8 mouse cellular contexts compared by ENCODE assay signal in the genomic region with DNA sequence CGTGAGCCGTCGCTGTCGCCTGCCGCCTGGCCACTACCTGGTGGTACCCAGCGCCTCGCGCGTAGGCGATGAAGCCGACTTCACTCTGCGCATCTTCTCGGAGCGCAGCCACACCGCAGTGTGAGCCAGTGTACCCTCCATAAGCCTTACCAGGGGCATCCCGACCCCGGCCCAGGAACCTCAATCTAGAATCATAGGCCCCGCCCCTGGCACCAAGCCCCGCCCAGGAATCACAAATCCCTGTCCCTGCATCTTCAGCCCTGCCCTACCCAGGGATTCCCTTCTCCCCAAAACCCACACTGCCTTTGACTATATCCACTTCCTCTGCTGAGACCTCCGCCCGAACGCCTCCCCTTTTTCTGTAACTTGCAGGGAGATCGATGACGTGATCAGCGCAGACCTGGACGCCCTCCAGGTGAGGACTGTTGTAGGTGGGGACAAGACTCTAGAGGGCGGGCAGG. TPM values are rescaled to one million over a fixed set of nuclear protein-coding genes. Genes with fewer than 3 reads are reported as not detected.
DNase-seq lines count a peak whose midpoint lies in the region; ATAC-seq and TF ChIP-seq lines count a peak whose summit lies in the region.

No protein-coding gene starts in this region.

- no peak overlapping the region for H3K27ac ChIP-seq in heart, embryonic 11.5 days (ENCODE audit: low read depth, low read length)
- no peak overlapping the region for H3K27ac ChIP-seq in forebrain, postnatal 0 days (ENCODE audit: low read depth, low read length)
- no peak overlapping the region for H3K27ac ChIP-seq in liver, postnatal 0 days (ENCODE audit: low read depth)

- 4% methylated on average over 27 of the region's 27 CpGs for WGBS in heart, embryonic 11.5 days (ENCODE audit: insufficient replicate concordance)
- WGBS in forebrain, postnatal 0 days: 3% methylated on average over 24 of the region's 27 CpGs
- WGBS in liver, postnatal 0 days (ENCODE audit: insufficient replicate concordance): 8% methylated on average over 24 of the region's 27 CpGs

- peaks cover 18% of the 10 kb centered on the region for H3K27me3 ChIP-seq in heart, embryonic 11.5 days (ENCODE audit: control insufficient read depth, insufficient read depth, low read length)
- peaks cover 17% of the 10 kb centered on the region for H3K27me3 ChIP-seq in forebrain, postnatal 0 days (ENCODE audit: insufficient read depth, low read length)
- H3K27me3 ChIP-seq in liver, postnatal 0 days (ENCODE audit: insufficient read depth, low read length): peaks cover 22% of the 10 kb centered on the region

- DNase-seq in heart, postnatal 14 days: no peak
- peak; percentile 57 for DNase-seq in R1 (ENCODE audit: low read depth, low spot score)
- DNase-seq in forebrain, postnatal 0 days: peak; percentile 27
- no peak for DNase-seq in liver, postnatal 0 days
- no peak for DNase-seq in urinary bladder, postnatal 4 days (ENCODE audit: low spot score in 2 of 2)
- no peak for DNase-seq in lung, postnatal 4 days

- no peak for TF ChIP-seq EP300 in liver, postnatal 0 days (IDR thresholded peaks at IDR 0.05; ENCODE audit: low read depth)

- peaks cover 19% of the 10 kb centered on the region for H3K36me3 ChIP-seq in heart, embryonic 11.5 days (ENCODE audit: control insufficient read depth, insufficient read depth, low read length)
- peaks cover 21% of the 10 kb centered on the region for H3K36me3 ChIP-seq in forebrain, postnatal 0 days (ENCODE audit: insufficient read depth)
- H3K36me3 ChIP-seq in liver, postnatal 0 days (replicated peaks; ENCODE audit: insufficient read depth, low read length): peaks cover 23% of the 10 kb centered on the region

- no peaks in the 10 kb centered on the region for H3K9me3 ChIP-seq in heart, embryonic 11.5 days (replicated peaks; ENCODE audit: control insufficient read depth, low read length)
- H3K9me3 ChIP-seq in forebrain, postnatal 0 days (ENCODE audit: low read length): no peaks in the 10 kb centered on the region
- H3K9me3 ChIP-seq in liver, postnatal 0 days (ENCODE audit: low read length): no peaks in the 10 kb centered on the region

- no peak for TF ChIP-seq CTCF in forebrain, postnatal 0 days (IDR thresholded peaks at IDR 0.05; ENCODE audit: low read depth)
- no peak for TF ChIP-seq CTCF in liver, postnatal 0 days (IDR thresholded peaks at IDR 0.05; ENCODE audit: low read depth)

- peaks cover 17% of the 10 kb centered on the region for H3K4me1 ChIP-seq in heart, embryonic 11.5 days (ENCODE audit: control insufficient read depth, insufficient read depth, low read length)
- no peaks in the 10 kb centered on the region for H3K4me1 ChIP-seq in forebrain, postnatal 0 days (ENCODE audit: insufficient read depth)
- H3K4me1 ChIP-seq in liver, postnatal 0 days (ENCODE audit: insufficient read depth): peaks cover 5% of the 10 kb centered on the region; the same call in 1 of the 2 replicates

- H3K4me3 ChIP-seq in heart, embryonic 11.5 days (ENCODE audit: low read depth, low read length): peak overlapping the region; percentile 27
- peak overlapping the region; percentile 35 for H3K4me3 ChIP-seq in forebrain, postnatal 0 days (ENCODE audit: low read depth, low read length)
- peak overlapping the region; percentile 12; the same call in 1 of the 2 replicates for H3K4me3 ChIP-seq in liver, postnatal 0 days (ENCODE audit: low read depth, low read length)

- peak overlapping the region; percentile 63 for H3K4me2 ChIP-seq in heart, embryonic 11.5 days
- peak overlapping the region; percentile 53 for H3K4me2 ChIP-seq in forebrain, postnatal 0 days (ENCODE audit: low read depth)
- peak overlapping the region; percentile 50 for H3K4me2 ChIP-seq in liver, postnatal 0 days (ENCODE audit: low read depth, low read length)

- H3K9ac ChIP-seq in heart, embryonic 11.5 days (ENCODE audit: low read depth, low read length): peak overlapping the region; percentile 4
- peak overlapping the region; percentile 35 for H3K9ac ChIP-seq in forebrain, postnatal 0 days
- H3K9ac ChIP-seq in liver, postnatal 0 days (replicated peaks): peak overlapping the region; percentile 35; the same call in 1 of the 2 replicates

- ATAC-seq in heart, embryonic 11.5 days (replicated peaks; ENCODE audit: insufficient number of reproducible peaks, low FRiP score, low TSS enrichment): 0 out of 2 replicates have a peak, but pooled peaks have one; percentile 5
- peak; percentile 30 for ATAC-seq in forebrain, postnatal 0 days
- ATAC-seq in liver, postnatal 0 days: no peak
- no peak for ATAC-seq in monocyte, adult 5-6 weeks (replicated peaks; ENCODE audit: insufficient number of reproducible peaks, low FRiP score, low TSS enrichment, poor library complexity, severe bottlenecking)

- intact Hi-C loops in heart, postnatal 14 days (cut with DNase I): no loop called here

RNA-seq across cellular contexts. Expression of a gene that starts 7.5 kb away (rescaled TPM):
- 0.46 and 0.70 TPM in 2 replicates for polyA plus RNA-seq in heart, embryonic 11.5 days (2014; fragmentation: Nextera tagmentation; extraction: Ambion mirVana)
- under 1 TPM; 0.27 to 0.36 TPM for total RNA-seq in heart, postnatal 14 days (2021)
- not detected in 2 replicates for total RNA-seq in forebrain, postnatal 0 days (2014; rRNA removed)
- polyA plus RNA-seq in forebrain, postnatal 0 days (2015; fragmentation: Nextera tagmentation; extraction: Ambion mirVana): 0.09 and 0.27 TPM in 2 replicates
- polyA plus RNA-seq in liver, postnatal 0 days (2015; fragmentation: Nextera tagmentation; extraction: Ambion mirVana): 0.09 and 0.23 TPM in 2 replicates
- 0.87 TPM in 1 of 3 replicates, not detected in the others for total RNA-seq in monocyte, adult 5-6 weeks (2017)

RNA-seq across cellular contexts. Expression of a gene that starts 25.1 kb away (rescaled TPM):
- polyA plus RNA-seq in heart, embryonic 11.5 days (2014; fragmentation: Nextera tagmentation; extraction: Ambion mirVana): 0.82 and 1.0 TPM in 2 replicates
- total RNA-seq in heart, postnatal 14 days (2021): 1 to 10 TPM; 3.2 to 3.6 TPM
- total RNA-seq in forebrain, postnatal 0 days (2014; rRNA removed): 2.8 and 10.4 TPM in 2 replicates
- polyA plus RNA-seq in forebrain, postnatal 0 days (2015; fragmentation: Nextera tagmentation; extraction: Ambion mirVana): 3.5 and 3.8 TPM in 2 replicates
- polyA plus RNA-seq in liver, postnatal 0 days (2015; fragmentation: Nextera tagmentation; extraction: Ambion mirVana): 0.14 and 0.34 TPM in 2 replicates
- total RNA-seq in monocyte, adult 5-6 weeks (2017): not detected in 3 replicates

RNA-seq across cellular contexts. Expression of a gene that starts 55.1 kb away (rescaled TPM):
- 2.2 and 3.9 TPM in 2 replicates for polyA plus RNA-seq in heart, embryonic 11.5 days (2014; fragmentation: Nextera tagmentation; extraction: Ambion mirVana)
- total RNA-seq in heart, postnatal 14 days (2021): 10 to 100 TPM; 38.7 to 51.1 TPM
- 2.4 and 5.2 TPM in 2 replicates for total RNA-seq in forebrain, postnatal 0 days (2014; rRNA removed)
- polyA plus RNA-seq in forebrain, postnatal 0 days (2015; fragmentation: Nextera tagmentation; extraction: Ambion mirVana): 3.3 and 3.5 TPM in 2 replicates
- polyA plus RNA-seq in liver, postnatal 0 days (2015; fragmentation: Nextera tagmentation; extraction: Ambion mirVana): 19.5 and 21.3 TPM in 2 replicates
- total RNA-seq in monocyte, adult 5-6 weeks (2017): 1.2 to 7.4 TPM (median 5.5 TPM) in 3 replicates

Comparison
In these comparisons a context has a peak if more than half of its experiments do, and no peak if none do; other contexts are left out.
1. ATAC-seq: peak in heart, embryonic 11.5 days (single experiment) and forebrain, postnatal 0 days (single experiment); none in liver, postnatal 0 days (single experiment) and monocyte, adult 5-6 weeks (single experiment).
2. DNase-seq: peak in R1 (single experiment) and forebrain, postnatal 0 days (single experiment); none in heart, postnatal 14 days (0 of 2), liver, postnatal 0 days (single experiment), urinary bladder, postnatal 4 days (0 of 2) and lung, postnatal 4 days (0 of 2).
3. Peak in every context shown above with its lines, with median percentiles within 50 percentile points of each other: H3K4me2 ChIP-seq, H3K4me3 ChIP-seq and H3K9ac ChIP-seq.